Mouse (Mus musculus): Measurements from ENCODE around the gene Cdkal1. TPM values are rescaled to one million over a fixed set of nuclear protein-coding genes. Genes with fewer than 3 reads are reported as not detected.

The Cdkal1 gene
- total RNA-seq, 1 experiment, result 20.8 TPM

DNA sequence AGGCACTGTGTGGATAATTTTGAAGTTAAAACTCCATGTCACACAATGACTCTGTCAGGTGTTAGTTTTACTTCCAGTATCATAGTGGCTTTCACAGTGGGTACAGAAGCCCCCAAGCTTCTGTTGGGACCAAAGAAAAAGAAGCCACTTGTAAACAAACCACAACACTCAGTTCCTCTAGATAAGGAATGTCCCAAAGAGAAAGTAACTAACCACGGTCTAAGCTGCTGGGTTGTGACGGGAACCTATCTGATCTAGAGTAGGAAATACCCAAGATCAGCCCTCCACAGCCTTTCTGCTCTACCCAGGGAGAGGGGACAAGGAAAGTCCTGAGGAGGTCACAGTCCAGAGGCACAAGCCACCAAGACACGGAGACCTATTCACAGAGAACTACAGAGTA lies 99.4 kb downstream of the Cdkal1 start:
- H3K4me1 ChIP-seq (ENCODE audit: control insufficient read depth in 2 of 2, insufficient read depth in 2 of 2, low read length in 2 of 2, poor library complexity in 1 of 2), result no peaks in the 10 kb centered on the region
- H3K4me3 ChIP-seq (ENCODE audit: insufficient read depth in 1 of 2, low read depth in 1 of 2, low read length in 2 of 2, poor library complexity in 1 of 2, severe bottlenecking in 1 of 2), result no peak overlapping the region
- no peak overlapping the region for H3K9ac ChIP-seq (ENCODE audit: insufficient read depth, low read depth, low read length, poor library complexity, severe bottlenecking)
- no peaks in the 10 kb centered on the region for H3K9me3 ChIP-seq (ENCODE audit: control insufficient read depth, insufficient read depth, low read depth, low read length)
- no peaks in the 10 kb centered on the region for H3K36me3 ChIP-seq (ENCODE audit: control insufficient read depth, insufficient read depth, low read length, poor library complexity, severe bottlenecking)
- H3K27ac ChIP-seq (ENCODE audit: insufficient read depth, low read depth, low read length, poor library complexity, severe bottlenecking), result no peak overlapping the region
- DNase-seq (ENCODE audit: low read depth, low spot score), result no peak
- TF ChIP-seq MAFK (IDR thresholded peaks at IDR 0.05; ENCODE audit: insufficient read depth, low read depth, low read length) (no peak), HCFC1 (IDR thresholded peaks at IDR 0.05; ENCODE audit: borderline replicate concordance, insufficient read depth, low read length) (no peak), ZC3H11A (IDR thresholded peaks at IDR 0.05; ENCODE audit: borderline replicate concordance, low read depth, low read length) (no peak)
- in situ Hi-C loops (cut with MboI; ENCODE audit: low sequenced_read_pairs in 2 of 2, unreplicated experiment in 2 of 2), result no loop called here

DNA sequence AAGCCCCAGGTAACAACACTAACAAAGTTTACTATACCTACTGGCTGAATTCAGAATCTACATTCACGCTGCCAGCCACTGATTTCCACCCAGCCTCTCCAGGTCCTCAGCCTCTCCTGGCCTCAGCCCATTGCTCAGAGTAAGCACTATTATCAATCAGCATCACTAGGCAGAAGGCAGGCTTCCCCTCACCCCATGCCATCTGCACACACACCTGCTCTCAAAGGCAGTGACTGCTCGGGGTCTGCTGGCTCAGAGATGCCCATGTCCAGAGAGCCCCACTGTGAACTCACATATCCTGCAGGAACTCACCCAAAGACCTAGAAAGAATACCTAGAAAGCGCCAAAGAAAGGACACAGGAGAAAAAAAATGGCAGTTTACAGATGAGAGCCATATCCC lies 102.2 kb downstream of the Cdkal1 start:
- no peak overlapping the region for H3K27ac ChIP-seq (ENCODE audit: insufficient read depth, low read depth, low read length, poor library complexity, severe bottlenecking)
- H3K4me1 ChIP-seq (ENCODE audit: control insufficient read depth in 2 of 2, insufficient read depth in 2 of 2, low read length in 2 of 2, poor library complexity in 1 of 2), result no peaks in the 10 kb centered on the region
- H3K36me3 ChIP-seq (ENCODE audit: control insufficient read depth, insufficient read depth, low read length, poor library complexity, severe bottlenecking), result no peaks in the 10 kb centered on the region
- H3K4me3 ChIP-seq (ENCODE audit: insufficient read depth in 1 of 2, low read depth in 1 of 2, low read length in 2 of 2, poor library complexity in 1 of 2, severe bottlenecking in 1 of 2), result no peak overlapping the region
- TF ChIP-seq ZNF384 (IDR thresholded peaks at IDR 0.05; ENCODE audit: low read depth, low read length) (no peak), HCFC1 (IDR thresholded peaks at IDR 0.05; ENCODE audit: borderline replicate concordance, insufficient read depth, low read length) (no peak), ZC3H11A (IDR thresholded peaks at IDR 0.05; ENCODE audit: borderline replicate concordance, low read depth, low read length) (no peak), MAFK (IDR thresholded peaks at IDR 0.05; ENCODE audit: insufficient read depth, low read depth, low read length) (no peak), CHD2 (IDR thresholded peaks at IDR 0.05; ENCODE audit: low read depth, low read length) (no peak)
- H3K9me3 ChIP-seq (ENCODE audit: control insufficient read depth, insufficient read depth, low read depth, low read length), result no peaks in the 10 kb centered on the region
- H3K9ac ChIP-seq (ENCODE audit: insufficient read depth, low read depth, low read length, poor library complexity, severe bottlenecking), result no peak overlapping the region
- DNase-seq (ENCODE audit: low read depth, low spot score), result no peak
- in situ Hi-C loops (cut with MboI; ENCODE audit: low sequenced_read_pairs in 2 of 2, unreplicated experiment in 2 of 2), result no loop called here

DNA sequence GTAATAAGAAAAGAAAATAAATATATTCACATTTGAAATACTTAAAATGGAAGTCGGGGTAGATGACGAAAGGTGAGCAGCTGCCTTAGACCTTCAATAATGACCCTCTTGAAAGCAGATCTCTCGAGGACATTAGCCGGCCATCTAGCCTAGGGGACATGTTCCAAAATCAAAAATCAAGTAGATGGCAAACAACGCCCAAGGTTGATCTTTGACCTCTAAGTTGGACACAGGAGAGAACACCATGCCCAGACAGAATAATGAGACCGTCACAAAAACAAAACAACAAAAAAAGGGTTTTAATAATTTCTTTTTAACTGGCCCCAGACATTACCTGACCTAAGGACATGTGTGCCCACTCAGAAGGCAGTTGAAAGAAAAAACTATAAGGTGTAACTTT lies 103.4 kb downstream of the Cdkal1 start:
- DNase-seq (ENCODE audit: low read depth, low spot score), result no peak
- no peaks in the 10 kb centered on the region for H3K4me1 ChIP-seq (ENCODE audit: control insufficient read depth in 2 of 2, insufficient read depth in 2 of 2, low read length in 2 of 2, poor library complexity in 1 of 2)
- H3K27ac ChIP-seq (ENCODE audit: insufficient read depth, low read depth, low read length, poor library complexity, severe bottlenecking), result no peak overlapping the region
- in situ Hi-C loops (cut with MboI; ENCODE audit: low sequenced_read_pairs in 2 of 2, unreplicated experiment in 2 of 2), result no loop called here
- H3K9ac ChIP-seq (ENCODE audit: insufficient read depth, low read depth, low read length, poor library complexity, severe bottlenecking), result no peak overlapping the region
- no peaks in the 10 kb centered on the region for H3K9me3 ChIP-seq (ENCODE audit: control insufficient read depth, insufficient read depth, low read depth, low read length)
- TF ChIP-seq CHD2 (IDR thresholded peaks at IDR 0.05; ENCODE audit: low read depth, low read length) (no peak), ZC3H11A (IDR thresholded peaks at IDR 0.05; ENCODE audit: borderline replicate concordance, low read depth, low read length) (no peak), ZNF384 (IDR thresholded peaks at IDR 0.05; ENCODE audit: low read depth, low read length) (no peak), MAFK (IDR thresholded peaks at IDR 0.05; ENCODE audit: insufficient read depth, low read depth, low read length) (no peak), HCFC1 (IDR thresholded peaks at IDR 0.05; ENCODE audit: borderline replicate concordance, insufficient read depth, low read length) (no peak)
- H3K4me3 ChIP-seq (ENCODE audit: insufficient read depth in 1 of 2, low read depth in 1 of 2, low read length in 2 of 2, poor library complexity in 1 of 2, severe bottlenecking in 1 of 2), result no peak overlapping the region
- H3K36me3 ChIP-seq (ENCODE audit: control insufficient read depth, insufficient read depth, low read length, poor library complexity, severe bottlenecking), result no peaks in the 10 kb centered on the region

DNA sequence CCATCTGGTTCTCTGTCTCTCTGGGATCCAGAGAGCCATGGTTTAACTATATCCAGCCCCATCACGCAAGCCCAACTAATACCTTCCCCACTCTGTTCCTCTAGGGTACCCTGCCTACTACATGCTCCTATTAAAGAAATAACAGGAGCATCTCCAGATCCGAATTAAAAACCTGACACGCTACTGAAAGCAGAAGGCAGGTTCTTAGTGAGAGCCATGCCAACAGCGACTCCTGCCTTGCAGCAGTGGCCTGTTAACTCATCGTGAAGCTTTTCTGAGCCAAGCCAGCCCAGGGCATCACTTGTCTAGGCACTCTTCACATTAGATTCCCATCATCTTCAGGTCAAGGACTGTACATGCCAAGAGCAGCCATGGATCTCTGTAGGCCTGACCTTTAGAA lies 104.3 kb downstream of the Cdkal1 start:
- H3K36me3 ChIP-seq (ENCODE audit: control insufficient read depth, insufficient read depth, low read length, poor library complexity, severe bottlenecking), result no peaks in the 10 kb centered on the region
- no peaks in the 10 kb centered on the region for H3K9me3 ChIP-seq (ENCODE audit: control insufficient read depth, insufficient read depth, low read depth, low read length)
- TF ChIP-seq ZNF384 (IDR thresholded peaks at IDR 0.05; ENCODE audit: low read depth, low read length), result no peak
- no peak overlapping the region for H3K4me3 ChIP-seq (ENCODE audit: insufficient read depth in 1 of 2, low read depth in 1 of 2, low read length in 2 of 2, poor library complexity in 1 of 2, severe bottlenecking in 1 of 2)
- in situ Hi-C loops (cut with MboI; ENCODE audit: low sequenced_read_pairs in 2 of 2, unreplicated experiment in 2 of 2), result no loop called here
- no peak overlapping the region for H3K9ac ChIP-seq (ENCODE audit: insufficient read depth, low read depth, low read length, poor library complexity, severe bottlenecking)
- H3K27ac ChIP-seq (ENCODE audit: insufficient read depth, low read depth, low read length, poor library complexity, severe bottlenecking), result no peak overlapping the region
- no peaks in the 10 kb centered on the region for H3K4me1 ChIP-seq (ENCODE audit: control insufficient read depth in 2 of 2, insufficient read depth in 2 of 2, low read length in 2 of 2, poor library complexity in 1 of 2)
- DNase-seq (ENCODE audit: low read depth, low spot score), result no peak

DNA sequence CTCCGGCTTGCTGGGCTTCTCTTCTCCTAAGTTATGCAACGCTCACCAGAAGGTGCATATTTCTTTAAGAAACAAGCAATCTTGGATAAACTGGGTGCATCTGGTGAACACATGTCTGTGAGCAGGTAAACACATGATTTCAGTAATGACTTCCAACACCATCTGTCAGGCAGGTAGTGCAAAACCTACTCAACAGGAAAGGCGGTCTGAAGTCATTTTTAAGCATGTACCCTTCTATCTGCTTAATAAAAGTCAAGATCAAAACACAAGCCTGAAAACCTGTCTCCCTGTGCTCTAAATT lies 108.2 kb downstream of the Cdkal1 start:
- in situ Hi-C loops (cut with MboI; ENCODE audit: low sequenced_read_pairs in 2 of 2, unreplicated experiment in 2 of 2), result no loop called here

More for the DNA sequence above, 108.2 kb downstream of the Cdkal1 start:
- no peak overlapping the region for H3K27ac ChIP-seq (ENCODE audit: insufficient read depth, low read depth, low read length, poor library complexity, severe bottlenecking)
- H3K9ac ChIP-seq (ENCODE audit: insufficient read depth, low read depth, low read length, poor library complexity, severe bottlenecking), result no peak overlapping the region
- H3K9me3 ChIP-seq (ENCODE audit: control insufficient read depth, insufficient read depth, low read depth, low read length), result no peaks in the 10 kb centered on the region
- TF ChIP-seq ZNF384 (IDR thresholded peaks at IDR 0.05; ENCODE audit: low read depth, low read length), result no peak
- no peak for TF ChIP-seq ZC3H11A (IDR thresholded peaks at IDR 0.05; ENCODE audit: borderline replicate concordance, low read depth, low read length)
- TF ChIP-seq MAFK (IDR thresholded peaks at IDR 0.05; ENCODE audit: insufficient read depth, low read depth, low read length), result no peak
- TF ChIP-seq CHD2 (IDR thresholded peaks at IDR 0.05; ENCODE audit: low read depth, low read length), result no peak
- no peak overlapping the region for H3K4me3 ChIP-seq (ENCODE audit: insufficient read depth in 1 of 2, low read depth in 1 of 2, low read length in 2 of 2, poor library complexity in 1 of 2, severe bottlenecking in 1 of 2)
- no peaks in the 10 kb centered on the region for H3K4me1 ChIP-seq (ENCODE audit: control insufficient read depth in 2 of 2, insufficient read depth in 2 of 2, low read length in 2 of 2, poor library complexity in 1 of 2)
- no peak for DNase-seq (ENCODE audit: low read depth, low spot score)
- H3K36me3 ChIP-seq (ENCODE audit: control insufficient read depth, insufficient read depth, low read length, poor library complexity, severe bottlenecking), result no peaks in the 10 kb centered on the region

All from ES-E14 (cell line).